Mouse (Mus musculus) limb, embryonic 10.5 days (tissue): ENCODE measurements around the gene Ptp4a2. TPM values are rescaled to one million over a fixed set of nuclear protein-coding genes. Genes with fewer than 3 reads are reported as not detected.

Experiments
- DNase-seq: peaks from one replicate; pipeline ENCODE4 v3.0.0-alpha.2; 2017; ENCODE audit warnings: low spot score
- H3K27ac ChIP-seq: fragments of 300-500 bp; sonication (generic); 2 replicates; pipeline ENCODE4 v1.5.1; 2016; ENCODE audit warnings: mild to moderate bottlenecking
- H3K27me3 ChIP-seq: fragments of 300-500 bp; sonication (generic); 2 replicates; pipeline ENCODE4 v1.6.1; 2016; ENCODE audit warnings: low read depth, mild to moderate bottlenecking; ENCODE audit not compliant: poor library complexity, severe bottlenecking
- H3K36me3 ChIP-seq: fragments of 300-500 bp; sonication (generic); 2 replicates; pipeline ENCODE4 v1.6.1; 2016; ENCODE audit warnings: mild to moderate bottlenecking, moderate library complexity
- H3K4me1 ChIP-seq: fragments of 300-500 bp; sonication (generic); 2 replicates; pipeline ENCODE4 v1.6.1; 2016
- H3K4me3 ChIP-seq: fragments of 300-500 bp; sonication (generic); 2 replicates; pipeline ENCODE4 v1.5.1; 2016; ENCODE audit warnings: mild to moderate bottlenecking, moderate library complexity
- H3K9me3 ChIP-seq: fragments of 300-500 bp; sonication (generic); replicated peaks from 2 replicates; pipeline ENCODE4 v1.6.1; 2016; ENCODE audit warnings: mild to moderate bottlenecking
- WGBS: fragments of 180-500 bp; shearing (Covaris S2); methylation state at CpG from one replicate; pipeline ENCODE4 v1.1.7; 2016; 5-methylcytosine and 5-hydroxymethylcytosine counted together
- polyA plus RNA-seq: library from polyadenylated mRNA; unstranded; fragments of >200 nt; fragmentation: Nextera tagmentation; extraction: Ambion mirVana; gene quantifications from 2 replicates; pipeline ENCODE4 v1.2.1, GENCODE M21; 2016

The Ptp4a2 gene
- polyA plus RNA-seq, 1 experiment from 2014 or later = 321 TPM

GRCm38 (mm10) chr4:129785178-129785577 lies 25.8 kb upstream of the Ptp4a2 start:
- Histone ChIP-seq H3K27me3 (no peaks in the 10 kb centered on the region), H3K9me3 (no peaks in the 10 kb centered on the region; the same call in 1 of the 2 replicates), H3K4me1 (peaks cover 30% of the 10 kb centered on the region), H3K4me3 (no peak overlapping the region), H3K36me3 (no peaks in the 10 kb centered on the region), H3K27ac (no peak overlapping the region)
- 5% methylated on average over 4 of the region's 4 CpGs for WGBS
- DNase-seq = peak; percentile 66

GRCm38 (mm10) chr4:129788693-129789092 lies 22.3 kb upstream of the Ptp4a2 start:
- Histone ChIP-seq H3K27ac (peak overlapping the region; percentile 46; the same call in 1 of the 2 replicates), H3K4me3 (no peak overlapping the region), H3K9me3 (no peaks in the 10 kb centered on the region; the same call in 1 of the 2 replicates), H3K4me1 (peaks cover 17% of the 10 kb centered on the region), H3K27me3 (no peaks in the 10 kb centered on the region), H3K36me3 (no peaks in the 10 kb centered on the region)
- no peak for DNase-seq
- WGBS = 28% methylated on average over 8 of the region's 8 CpGs

- Histone ChIP-seq H3K4me3 (no peak overlapping the region), H3K36me3 (no peaks in the 10 kb centered on the region), H3K4me1 (peaks cover 25% of the 10 kb centered on the region), H3K27ac (no peak overlapping the region), H3K27me3 (no peaks in the 10 kb centered on the region), H3K9me3 (no peaks in the 10 kb centered on the region; the same call in 1 of the 2 replicates)
- 90% methylated on average over 2 of the region's 2 CpGs for WGBS
- DNase-seq = no peak
These were observed 21.4 kb upstream of the Ptp4a2 start for GRCm38 (mm10) chr4:129789635-129790034.

- Histone ChIP-seq H3K4me3 (no peak overlapping the region), H3K4me1 (peaks cover 33% of the 10 kb centered on the region), H3K27ac (no peak overlapping the region), H3K9me3 (no peaks in the 10 kb centered on the region; the same call in 1 of the 2 replicates), H3K27me3 (no peaks in the 10 kb centered on the region), H3K36me3 (no peaks in the 10 kb centered on the region)
- WGBS = 76% methylated on average over 3 of the region's 3 CpGs
- DNase-seq = no peak
These were observed 20.5 kb upstream of the Ptp4a2 start for GRCm38 (mm10) chr4:129790475-129790874.

- WGBS = 50% methylated on average over 1 of the region's 1 CpGs
- no peak for DNase-seq
These were observed 19.6 kb upstream of the Ptp4a2 start for GRCm38 (mm10) chr4:129791399-129791798.

GRCm38 (mm10) chr4:129792666-129793202 lies 18.3 kb upstream of the Ptp4a2 start:
- DNase-seq = no peak
- Histone ChIP-seq H3K9me3 (no peaks in the 10 kb centered on the region; the same call in 1 of the 2 replicates), H3K36me3 (no peaks in the 10 kb centered on the region), H3K27ac (peak overlapping the region; percentile 10; the same call in 1 of the 2 replicates), H3K27me3 (no peaks in the 10 kb centered on the region), H3K4me3 (no peak overlapping the region), H3K4me1 (peaks cover 44% of the 10 kb centered on the region)
- WGBS = 91% methylated on average over 7 of the region's 7 CpGs

More at GRCm38 (mm10) chr4:129791399-129791798, 19.6 kb upstream of the Ptp4a2 start:
- H3K27me3 ChIP-seq = no peaks in the 10 kb centered on the region
- no peaks in the 10 kb centered on the region for H3K36me3 ChIP-seq
- H3K9me3 ChIP-seq = no peaks in the 10 kb centered on the region; the same call in 1 of the 2 replicates
- H3K4me3 ChIP-seq = no peak overlapping the region
- H3K27ac ChIP-seq = no peak overlapping the region
- peaks cover 42% of the 10 kb centered on the region for H3K4me1 ChIP-seq

GRCm38 (mm10) chr4:129793713-129794329 lies 17.2 kb upstream of the Ptp4a2 start:
- Histone ChIP-seq H3K36me3 (no peaks in the 10 kb centered on the region), H3K27ac (no peak overlapping the region), H3K4me1 (peaks cover 43% of the 10 kb centered on the region), H3K27me3 (no peaks in the 10 kb centered on the region), H3K9me3 (no peaks in the 10 kb centered on the region; the same call in 1 of the 2 replicates), H3K4me3 (no peak overlapping the region)
- no peak for DNase-seq
- 68% methylated on average over 5 of the region's 5 CpGs for WGBS

GRCm38 (mm10) chr4:129795151-129795860 lies 15.7 kb upstream of the Ptp4a2 start:
- peak overlapping the region; percentile 36 for H3K4me3 ChIP-seq
- 15% methylated on average over 17 of the region's 17 CpGs for WGBS
- H3K36me3 ChIP-seq = no peaks in the 10 kb centered on the region
- DNase-seq = peak; percentile 71
- H3K9me3 ChIP-seq = no peaks in the 10 kb centered on the region
- H3K27me3 ChIP-seq = no peaks in the 10 kb centered on the region
- peak overlapping the region; percentile 93 for H3K27ac ChIP-seq
- peaks cover 41% of the 10 kb centered on the region for H3K4me1 ChIP-seq

- DNase-seq = no peak
- WGBS = 32% methylated on average over 8 of the region's 8 CpGs
- peak overlapping the region; percentile 93 for H3K27ac ChIP-seq
- no peaks in the 10 kb centered on the region for H3K36me3 ChIP-seq
- peaks cover 41% of the 10 kb centered on the region for H3K4me1 ChIP-seq
- H3K9me3 ChIP-seq = no peaks in the 10 kb centered on the region
- H3K4me3 ChIP-seq = peak overlapping the region; percentile 36
- H3K27me3 ChIP-seq = no peaks in the 10 kb centered on the region
These were observed 15.2 kb upstream of the Ptp4a2 start for GRCm38 (mm10) chr4:129795861-129796260.

GRCm38 (mm10) chr4:129797985-129798384 lies 13.0 kb upstream of the Ptp4a2 start:
- peak; percentile 58 for DNase-seq
- Histone ChIP-seq H3K4me1 (peaks cover 34% of the 10 kb centered on the region), H3K27ac (peak overlapping the region; percentile 66; the same call in 1 of the 2 replicates), H3K36me3 (no peaks in the 10 kb centered on the region), H3K27me3 (no peaks in the 10 kb centered on the region), H3K4me3 (0 out of 2 replicates have a peak overlapping the region, but pooled peaks have one; percentile 3), H3K9me3 (no peaks in the 10 kb centered on the region)
- 36% methylated on average over 5 of the region's 5 CpGs for WGBS

GRCm38 (mm10) chr4:129803368-129803767 lies 7.7 kb upstream of the Ptp4a2 start:
- no peaks in the 10 kb centered on the region for H3K27me3 ChIP-seq
- DNase-seq = no peak
- peaks cover under 1% of the 10 kb centered on the region for H3K4me1 ChIP-seq
- no peak overlapping the region for H3K4me3 ChIP-seq
- no peaks in the 10 kb centered on the region for H3K9me3 ChIP-seq
- H3K36me3 ChIP-seq = no peaks in the 10 kb centered on the region
- WGBS = 85% methylated on average over 1 of the region's 1 CpGs
- no peak overlapping the region for H3K27ac ChIP-seq

GRCm38 (mm10) chr4:129805059-129805458 lies 6.0 kb upstream of the Ptp4a2 start:
- Histone ChIP-seq H3K9me3 (no peaks in the 10 kb centered on the region), H3K4me1 (no peaks in the 10 kb centered on the region), H3K4me3 (no peak overlapping the region), H3K27ac (no peak overlapping the region), H3K27me3 (0 out of 2 replicates have a peak, but pooled peaks cover 11% of the 10 kb centered on the region), H3K36me3 (no peaks in the 10 kb centered on the region)
- no peak for DNase-seq
- 90% methylated on average over 3 of the region's 3 CpGs for WGBS
